Mouse (Mus musculus) lung, adult 2 months (tissue): ENCODE measurements at regions not wholly inside any gene's neighbourhood (a gene's known extent, or its start where the extent isn't known, plus 50 kb on each side); places are given as distances from the start of the nearest gene placed in this dataset.

ENCODE experiments used
- CTCF ChIP-seq: fragments of 200-500 bp; IDR thresholded peaks from 2 replicates; pipeline ENCODE4 v1.5.1; 2011; ENCODE audit warnings: mild to moderate bottlenecking, low read length, control low read depth; ENCODE audit not compliant: insufficient read depth
- POLR2A ChIP-seq: fragments of 200-500 bp; IDR thresholded peaks from 2 replicates; pipeline ENCODE4 v1.6.1; 2011; ENCODE audit warnings: low read depth, mild to moderate bottlenecking, control low read depth, low read length, borderline replicate concordance; ENCODE audit errors: extremely low read depth

DNA sequence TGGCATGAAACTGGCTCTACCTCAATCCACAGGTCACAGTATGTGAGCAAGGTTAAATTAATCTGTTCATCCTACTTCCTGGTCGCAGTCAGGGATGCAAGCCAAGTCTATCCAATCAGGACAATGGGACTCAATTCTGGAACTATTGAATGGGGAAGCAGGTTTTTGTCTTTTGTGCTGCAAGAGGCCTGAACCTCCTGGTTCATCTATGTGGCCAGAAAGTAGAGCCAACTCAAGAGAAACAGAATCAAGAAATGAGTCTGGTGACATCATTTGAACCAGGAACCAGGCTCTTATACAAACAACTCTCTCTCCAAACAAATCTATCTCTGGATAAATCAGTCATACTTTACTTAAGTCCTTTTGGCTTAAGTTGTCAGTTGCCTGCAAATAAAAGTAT lies 294.7 kb upstream of the Usp25 start:
- TF ChIP-seq CTCF (no peak), POLR2A (no peak)
